Mouse (Mus musculus): Measurements from ENCODE around the gene Esrrg.

Esrrg gene

GRCm38 (mm10) chr1:187608261-187608921 lies at the start of gene Esrrg:
TSS of gene Esrrg (plus strand) at chr1:187608791.
- no peak for DNase-seq (ENCODE audit: low read depth in 1 of 2, low spot score in 2 of 2)

DNA sequence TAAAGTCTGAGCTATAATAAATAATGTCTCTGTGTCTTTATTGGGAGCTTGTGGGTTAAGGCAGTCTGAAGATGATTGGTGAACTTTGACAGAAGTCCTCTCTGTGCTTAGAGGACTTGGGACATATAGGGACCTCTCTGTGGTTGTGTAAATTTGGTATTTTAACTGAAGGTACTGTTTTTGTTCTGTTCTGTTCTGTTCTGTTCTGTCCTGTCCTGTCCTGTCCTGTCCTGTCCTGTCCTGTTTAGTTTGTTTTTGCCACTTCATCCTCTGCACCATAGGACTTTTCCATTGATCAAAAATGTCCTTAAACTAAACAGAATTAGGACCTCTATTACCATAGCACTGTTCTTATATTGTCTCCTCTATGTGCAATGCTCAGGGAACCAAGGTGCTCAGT lies 24.6 kb upstream of the Esrrg start:
- DNase-seq (ENCODE audit: low read depth in 1 of 2, low spot score in 2 of 2) = no peak

DNA sequence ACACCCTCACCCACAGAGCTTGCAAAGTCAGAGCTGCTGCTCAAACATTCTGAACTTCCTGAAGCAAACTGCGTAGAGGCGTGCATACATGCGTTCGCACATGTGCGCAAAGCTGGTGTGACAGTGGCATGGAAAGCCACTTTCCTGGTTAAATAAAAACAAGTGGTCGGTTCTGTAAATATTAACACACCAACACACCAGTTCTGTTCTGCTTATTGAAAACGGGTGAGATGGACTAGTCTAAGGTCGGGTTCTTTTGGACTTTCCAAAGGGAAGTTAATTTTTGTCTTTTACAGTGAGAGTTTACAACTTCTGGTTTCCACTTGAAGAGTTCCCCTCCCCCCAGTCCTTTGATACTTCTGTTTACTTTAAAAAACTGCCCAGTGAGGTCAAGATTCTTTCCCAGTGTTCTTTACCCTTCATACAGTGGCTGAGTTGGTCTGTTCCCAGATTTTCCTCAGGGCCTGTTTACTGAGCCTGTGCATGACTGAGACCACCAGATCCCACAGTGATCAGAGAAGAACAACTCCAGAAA lies 22.0 kb upstream of the Esrrg start:
- DNase-seq (ENCODE audit: low read depth in 1 of 2, low spot score in 2 of 2) = no peak

GRCm38 (mm10) chr1:187602942-187603341 lies 5.6 kb upstream of the Esrrg start:
- no peak for DNase-seq (ENCODE audit: low read depth in 1 of 2, low spot score in 2 of 2)

- DNase-seq (ENCODE audit: low read depth in 1 of 2, low spot score in 2 of 2) = no peak
These were observed 4.5 kb upstream of the Esrrg start for GRCm38 (mm10) chr1:187604063-187604484.

DNA sequence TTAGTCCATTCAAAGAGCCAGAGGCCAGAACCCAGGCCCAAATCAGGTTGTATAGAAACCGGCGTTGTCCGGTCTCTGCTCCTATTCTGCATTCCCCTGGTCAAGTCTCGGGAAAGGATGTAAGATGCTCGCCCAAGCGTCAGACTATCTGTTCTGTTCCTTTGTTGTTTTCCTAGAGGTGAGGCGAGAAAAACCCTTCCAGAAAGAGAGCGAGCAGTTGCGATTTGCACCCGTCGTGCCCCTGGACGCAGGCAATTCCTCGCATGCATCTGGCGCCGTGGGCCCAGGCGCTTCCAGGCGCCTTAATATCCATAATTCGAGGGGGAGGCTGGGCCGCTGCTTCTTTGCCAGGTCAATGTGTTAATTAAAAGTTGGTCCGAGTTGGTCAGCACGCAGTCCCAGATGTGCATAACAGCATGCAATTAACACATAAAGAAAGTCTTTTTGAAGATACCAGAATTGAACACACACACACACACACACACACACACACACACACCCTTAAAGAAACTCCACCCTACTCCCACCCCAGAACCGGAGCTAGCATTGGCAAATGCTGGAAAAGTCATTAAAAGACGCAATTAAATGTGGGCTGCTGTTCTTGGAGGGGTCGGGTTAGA lies 3.8 kb upstream of the Esrrg start:
- no peak for DNase-seq (ENCODE audit: low read depth in 1 of 2, low spot score in 2 of 2)

DNA sequence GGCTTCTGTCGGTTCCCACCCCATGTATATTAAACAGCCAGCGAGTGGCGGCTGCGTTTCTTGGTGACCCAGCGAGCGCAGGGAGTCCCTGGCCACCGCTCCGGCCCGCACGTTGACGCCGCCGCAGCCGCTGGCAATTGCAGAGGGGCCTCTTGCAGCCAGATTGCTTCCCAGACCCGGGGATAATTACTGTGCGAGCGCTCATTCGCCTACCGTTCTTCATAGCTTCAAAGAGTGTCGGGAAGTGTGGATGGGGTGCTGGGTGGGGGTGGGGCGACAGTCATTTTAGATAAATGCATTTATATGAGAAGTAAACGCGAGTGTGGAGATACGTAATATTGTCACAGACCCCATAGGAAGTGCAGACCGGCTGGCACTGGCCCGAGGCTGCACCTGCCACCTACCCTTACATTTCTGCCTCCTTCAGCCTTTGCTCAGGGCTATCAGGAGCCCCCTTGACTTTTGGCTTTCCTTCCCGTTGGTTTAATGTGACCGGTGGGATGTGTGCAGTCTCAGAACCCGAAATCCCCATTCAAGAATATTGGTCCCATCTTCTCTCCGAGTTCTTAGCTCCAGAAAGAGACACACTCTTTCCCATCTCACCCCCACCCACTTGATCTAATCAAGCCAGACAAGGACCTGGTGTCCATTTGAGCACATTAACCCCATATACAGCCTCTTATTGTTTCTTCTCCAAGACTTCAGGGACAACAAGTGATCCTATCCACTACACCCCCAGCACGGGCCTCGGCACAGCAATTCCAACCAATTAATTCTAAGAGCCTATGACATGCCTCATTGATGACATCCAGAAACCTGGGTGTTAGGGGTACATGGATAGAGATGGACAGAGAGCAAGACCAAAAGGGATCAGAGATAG lies 3.0 kb upstream of the Esrrg start:
- no peak for DNase-seq (ENCODE audit: low read depth in 1 of 2, low spot score in 2 of 2)

GRCm38 (mm10) chr1:187606271-187607040 lies 2.1 kb upstream of the Esrrg start:
- no peak for DNase-seq (ENCODE audit: low read depth in 1 of 2, low spot score in 2 of 2)

DNA sequence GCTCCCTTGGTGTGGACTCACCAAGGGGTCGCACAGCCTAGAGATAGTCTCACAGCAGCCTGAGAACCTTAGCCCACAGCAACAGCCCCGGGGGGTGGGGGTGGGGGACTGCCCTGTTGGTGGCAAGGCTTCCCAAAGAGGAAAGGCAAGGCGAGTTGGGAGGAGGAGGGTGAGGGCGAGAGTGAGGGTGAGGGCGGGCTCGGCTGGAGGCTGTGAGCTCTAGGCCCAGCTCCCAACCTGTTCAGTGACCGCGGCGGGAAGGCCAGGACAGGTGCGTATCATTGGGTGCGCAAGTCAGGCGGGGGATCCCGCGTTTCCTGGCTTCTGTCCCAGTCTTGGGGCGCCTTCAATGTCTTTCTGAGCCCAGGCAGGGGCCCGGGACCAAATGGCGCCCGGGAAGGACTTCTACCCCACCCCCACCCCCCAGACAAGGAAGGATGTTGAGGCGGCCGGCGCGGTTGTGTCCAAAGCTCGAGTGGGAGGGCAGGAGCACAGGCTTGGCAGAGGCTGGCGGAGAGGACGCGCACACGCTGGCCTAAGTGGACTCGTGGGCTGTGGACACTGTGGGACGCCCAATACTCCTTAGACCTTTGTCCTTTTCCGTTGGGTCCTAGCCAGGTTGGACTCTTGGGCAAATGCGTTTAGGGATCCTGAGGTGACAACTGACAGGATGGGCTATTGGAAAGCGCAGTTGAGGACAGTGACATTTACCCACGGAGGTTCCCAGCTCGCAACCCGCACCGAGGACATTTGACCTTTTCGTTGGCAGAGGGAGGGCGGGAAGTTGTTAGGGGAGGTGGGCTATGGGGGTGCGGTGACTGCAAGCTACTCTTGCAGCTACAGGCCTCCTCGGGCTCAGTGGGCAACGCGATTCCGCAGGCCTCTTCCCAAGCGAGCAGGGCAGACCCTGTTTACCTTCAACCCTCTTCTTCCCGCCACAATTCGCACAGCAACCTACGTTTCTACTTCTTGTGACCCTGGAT lies 1.2 kb upstream of the Esrrg start:
- no peak for DNase-seq (ENCODE audit: low read depth in 1 of 2, low spot score in 2 of 2)

DNA sequence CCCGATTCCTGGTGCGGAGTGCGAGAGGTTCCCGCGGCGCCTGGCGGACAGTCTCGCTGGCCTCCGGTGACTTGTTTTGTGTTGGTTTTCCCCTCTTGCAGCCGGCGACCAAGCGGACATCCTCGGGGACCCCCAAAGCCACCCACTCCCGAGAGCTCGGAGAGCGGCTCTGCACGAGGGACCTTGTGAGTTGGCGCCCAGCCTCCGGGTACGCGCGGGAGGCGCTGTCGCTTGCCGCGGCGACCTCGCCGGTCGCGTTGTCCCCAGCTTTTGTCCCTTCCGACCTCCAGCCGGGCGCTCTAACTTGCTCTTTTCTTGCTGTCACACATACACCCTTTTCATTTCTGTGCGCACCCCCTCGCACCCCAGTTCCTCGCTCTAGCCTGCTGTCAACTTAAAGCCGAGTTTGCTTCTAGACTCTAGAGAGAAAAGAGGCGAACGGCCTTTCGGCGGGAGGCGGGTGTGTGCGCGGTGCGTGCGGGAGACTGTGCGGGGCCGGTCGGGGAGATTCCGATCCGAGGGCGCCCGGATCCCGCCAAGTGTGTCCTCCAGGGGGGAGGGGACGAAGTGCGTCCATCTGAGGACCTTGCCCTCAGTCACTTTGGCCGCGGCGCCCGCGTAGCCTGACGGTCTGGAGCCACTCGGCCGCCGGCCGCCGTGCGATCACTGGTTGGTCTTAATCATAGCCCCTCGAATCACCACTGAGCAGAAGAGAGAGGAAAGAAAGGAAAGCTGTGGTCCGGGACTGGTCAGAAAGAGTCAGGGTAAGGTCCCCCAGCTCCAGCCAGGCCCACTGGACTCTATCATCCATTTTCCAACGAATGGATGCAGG lies 646 bp downstream of the Esrrg start:
- DNase-seq (ENCODE audit: low read depth in 1 of 2, low spot score in 2 of 2) = no peak

DNA sequence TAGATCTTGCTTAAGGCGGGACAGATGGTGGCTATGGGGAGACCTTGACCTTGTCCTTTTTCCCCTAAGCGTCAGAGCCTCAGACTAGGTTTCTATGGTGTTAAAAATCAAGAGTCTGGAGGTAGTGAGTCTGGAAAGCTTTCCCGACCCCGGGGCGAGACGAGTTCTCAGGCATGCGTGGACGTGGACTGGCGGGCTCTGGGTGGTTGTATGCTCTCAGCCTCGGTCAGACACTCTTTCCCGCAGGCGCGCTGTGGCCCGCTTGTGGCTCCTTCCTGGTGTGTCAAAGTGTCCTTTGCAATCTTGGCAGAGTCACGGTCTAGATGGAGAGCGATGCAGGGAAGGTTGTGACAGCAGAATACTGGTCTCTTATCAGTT lies 1.3 kb downstream of the Esrrg start:
- DNase-seq (ENCODE audit: low read depth in 1 of 2, low spot score in 2 of 2) = no peak

DNA sequence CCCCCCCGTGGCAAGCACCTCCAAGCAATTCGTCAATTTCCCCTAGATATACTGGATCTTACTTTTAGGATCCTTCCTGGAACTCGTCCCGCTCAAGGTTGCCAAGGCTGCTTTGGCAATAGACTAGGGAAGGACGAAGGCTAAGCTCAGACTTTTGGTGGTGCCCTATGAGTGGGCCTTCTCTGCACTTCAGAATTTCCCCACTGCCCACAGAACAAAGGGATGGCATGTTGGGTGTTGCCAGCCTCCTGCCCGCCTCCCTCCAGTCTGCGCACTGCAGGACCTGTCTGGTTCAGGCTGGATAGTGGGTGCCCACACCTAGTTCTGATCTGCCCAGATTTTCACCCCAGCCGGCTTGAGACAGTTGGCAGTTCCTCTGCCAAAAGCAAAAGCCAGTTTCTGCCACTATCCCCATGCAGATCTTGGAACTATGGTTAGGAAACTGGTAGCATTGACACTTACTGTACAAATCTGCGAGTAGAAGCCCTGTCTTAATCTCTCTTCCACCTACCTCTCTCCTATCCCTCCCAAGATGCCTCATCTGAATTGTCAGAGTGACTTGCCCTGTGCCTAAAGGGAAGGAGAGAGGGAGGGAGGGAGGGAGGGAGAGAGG lies 1.9 kb downstream of the Esrrg start:
- DNase-seq (ENCODE audit: low read depth in 1 of 2, low spot score in 2 of 2) = no peak

DNA sequence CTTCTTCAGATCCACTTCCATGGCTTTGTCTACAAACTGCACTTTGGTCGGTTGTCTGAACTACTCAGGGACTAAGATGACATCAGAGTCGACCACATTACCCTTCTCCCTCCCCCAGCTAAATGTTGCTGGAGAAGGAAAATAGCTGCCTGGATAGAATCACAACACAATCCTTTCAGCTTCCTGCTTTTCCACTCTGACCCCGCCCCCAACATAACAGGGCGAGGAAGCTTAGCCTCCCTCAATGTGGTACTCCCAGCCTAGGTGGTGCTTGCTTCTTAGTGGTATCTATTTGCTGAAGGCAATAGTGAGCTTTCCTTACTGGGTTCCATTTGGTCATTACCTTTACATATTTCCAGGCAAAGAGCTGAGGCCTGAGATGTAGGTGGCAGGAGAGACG lies 3.3 kb downstream of the Esrrg start:
- no peak for DNase-seq (ENCODE audit: low read depth in 1 of 2, low spot score in 2 of 2)

DNA sequence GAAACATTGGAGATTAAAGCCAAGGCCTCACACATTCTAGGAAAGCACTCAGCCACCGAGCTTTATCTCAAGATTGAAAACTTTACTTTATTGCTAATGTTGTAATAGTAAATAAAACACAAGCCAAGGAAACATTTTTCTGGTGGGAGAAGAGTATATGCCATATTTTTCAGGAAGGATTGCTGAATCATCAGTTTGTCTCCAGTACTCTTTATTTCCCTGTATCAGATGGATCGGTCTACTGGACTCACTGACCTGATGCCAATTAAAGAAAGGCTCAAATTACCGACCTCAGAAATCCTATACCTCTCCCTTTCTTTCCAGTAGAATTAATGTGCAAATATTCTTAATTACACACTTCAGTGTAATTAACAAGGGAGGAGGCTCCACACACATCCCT lies 4.7 kb downstream of the Esrrg start:
- DNase-seq (ENCODE audit: low read depth in 1 of 2, low spot score in 2 of 2) = no peak

GRCm38 (mm10) chr1:187623981-187624380 lies 15.4 kb downstream of the Esrrg start:
- DNase-seq (ENCODE audit: low read depth in 1 of 2, low spot score in 2 of 2) = no peak

GRCm38 (mm10) chr1:187630361-187630760 lies 21.8 kb downstream of the Esrrg start:
- DNase-seq (ENCODE audit: low read depth in 1 of 2, low spot score in 2 of 2) = no peak

DNA sequence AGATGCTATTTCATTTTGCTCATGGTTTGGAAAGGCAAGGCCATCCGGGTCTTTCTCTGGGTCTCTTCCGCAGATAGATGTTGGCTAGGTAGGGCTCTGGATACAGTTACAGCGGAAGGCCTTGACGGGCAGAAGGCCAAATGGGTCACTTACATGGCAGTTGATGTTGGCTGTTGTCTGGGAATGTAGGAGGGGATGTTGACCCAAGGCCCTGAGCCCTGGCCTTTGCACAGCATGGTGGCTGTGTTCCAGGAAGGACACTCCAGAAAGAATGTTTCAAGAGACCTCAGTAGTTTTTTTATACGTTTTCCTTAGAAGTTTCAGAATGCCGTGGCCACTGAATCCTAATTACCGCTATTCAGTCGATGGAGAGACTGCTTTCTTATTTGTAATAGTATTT lies 22.9 kb downstream of the Esrrg start:
- DNase-seq (ENCODE audit: low read depth in 1 of 2, low spot score in 2 of 2) = no peak

GRCm38 (mm10) chr1:187645258-187645657 lies 36.7 kb downstream of the Esrrg start:
- no peak for DNase-seq (ENCODE audit: low read depth in 1 of 2, low spot score in 2 of 2)

- no peak for DNase-seq (ENCODE audit: low read depth in 1 of 2, low spot score in 2 of 2)
These were observed 40.0 kb downstream of the Esrrg start for GRCm38 (mm10) chr1:187648551-187648950.

Measured in monocyte, adult 2 months (primary cell).